Mouse (Mus musculus): ENCODE data around the gene Podxl2.

Gene Podxl2

GRCm38 (mm10) chr6:88893559-88893958 is 18.7 kb upstream of the Podxl2 start:
- in situ Hi-C loops (cut with MboI; ENCODE audit: unreplicated experiment in 2 of 2): loop anchor here (5.0 kb wide), 1 partner anchor 36 kb away; no protein-coding TSS in a partner anchor

GRCm38 (mm10) chr6:88890832-88891231 is 16.0 kb upstream of the Podxl2 start:
- in situ Hi-C loops (cut with MboI; ENCODE audit: unreplicated experiment in 2 of 2): loop anchor here (5.0 kb wide), 1 partner anchor 34 kb away; no protein-coding TSS in a partner anchor

GRCm38 (mm10) chr6:88889410-88890042 is 14.7 kb upstream of the Podxl2 start:
- in situ Hi-C loops (cut with MboI; ENCODE audit: unreplicated experiment in 2 of 2): loop anchor here (5.0 kb wide), 1 partner anchor 32 kb away; no protein-coding TSS in a partner anchor

- in situ Hi-C loops (cut with MboI; ENCODE audit: unreplicated experiment in 2 of 2): no loop called here
Measured at GRCm38 (mm10) chr6:88886417-88886967, 11.6 kb upstream of the Podxl2 start.

- in situ Hi-C loops (cut with MboI; ENCODE audit: unreplicated experiment in 2 of 2): no loop called here
Measured at GRCm38 (mm10) chr6:88885644-88886416, 11.0 kb upstream of the Podxl2 start.

GRCm38 (mm10) chr6:88884690-88885089 is 9.8 kb upstream of the Podxl2 start:
- in situ Hi-C loops (cut with MboI; ENCODE audit: unreplicated experiment in 2 of 2): no loop called here

GRCm38 (mm10) chr6:88884195-88884594 is 9.4 kb upstream of the Podxl2 start:
- in situ Hi-C loops (cut with MboI; ENCODE audit: unreplicated experiment in 2 of 2): no loop called here

- in situ Hi-C loops (cut with MboI; ENCODE audit: unreplicated experiment in 2 of 2): no loop called here
Measured at GRCm38 (mm10) chr6:88881334-88881733, 6.5 kb upstream of the Podxl2 start.

GRCm38 (mm10) chr6:88879471-88879870 is 4.6 kb upstream of the Podxl2 start:
- in situ Hi-C loops (cut with MboI; ENCODE audit: unreplicated experiment in 2 of 2): no loop called here

GRCm38 (mm10) chr6:88873965-88874867 is 628 bp downstream of the Podxl2 start:
- in situ Hi-C loops (cut with MboI; ENCODE audit: unreplicated experiment in 2 of 2): loop anchor here in 1 of 2 experiments (25.0 kb wide), 1 partner anchor 762 kb away; no protein-coding TSS in a partner anchor

- in situ Hi-C loops (cut with MboI; ENCODE audit: unreplicated experiment in 2 of 2): loop anchor here in 1 of 2 experiments (25.0 kb wide), 1 partner anchor 761 kb away; no protein-coding TSS in a partner anchor
Measured at GRCm38 (mm10) chr6:88872811-88873210, 2.0 kb downstream of the Podxl2 start.

- in situ Hi-C loops (cut with MboI; ENCODE audit: unreplicated experiment in 2 of 2): loop anchor here in 1 of 2 experiments (25.0 kb wide), 1 partner anchor 759 kb away; no protein-coding TSS in a partner anchor
Measured at GRCm38 (mm10) chr6:88871546-88871945, 3.3 kb downstream of the Podxl2 start.

- in situ Hi-C loops (cut with MboI; ENCODE audit: unreplicated experiment in 2 of 2): loop anchor here in 1 of 2 experiments (25.0 kb wide), 1 partner anchor 758 kb away; no protein-coding TSS in a partner anchor
Measured at GRCm38 (mm10) chr6:88870594-88870993, 4.2 kb downstream of the Podxl2 start.

- in situ Hi-C loops (cut with MboI; ENCODE audit: unreplicated experiment in 2 of 2): loop anchor here in 1 of 2 experiments (5.0 to 25.0 kb wide), 2 partner anchors 682 to 757 kb away; no protein-coding TSS in a partner anchor
Measured at GRCm38 (mm10) chr6:88869459-88869858, 5.4 kb downstream of the Podxl2 start.

GRCm38 (mm10) chr6:88865704-88866103 is 9.1 kb downstream of the Podxl2 start:
- in situ Hi-C loops (cut with MboI; ENCODE audit: unreplicated experiment in 2 of 2): loop anchor here in 1 of 2 experiments (5.0 to 25.0 kb wide), 2 partner anchors 678 to 753 kb away; no protein-coding TSS in a partner anchor

- in situ Hi-C loops (cut with MboI; ENCODE audit: unreplicated experiment in 2 of 2): loop anchor here in 1 of 2 experiments (25.0 kb wide), 1 partner anchor 749 kb away; no protein-coding TSS in a partner anchor
Measured at GRCm38 (mm10) chr6:88860914-88861313, 13.9 kb downstream of the Podxl2 start.

- in situ Hi-C loops (cut with MboI; ENCODE audit: unreplicated experiment in 2 of 2): loop anchor here (5.0 to 25.0 kb wide), 4 partner anchors 34 to 746 kb away; no protein-coding TSS in a partner anchor
Measured at GRCm38 (mm10) chr6:88858341-88858740, 16.5 kb downstream of the Podxl2 start.

- in situ Hi-C loops (cut with MboI; ENCODE audit: unreplicated experiment in 2 of 2): loop anchor here (5.0 to 25.0 kb wide), 4 partner anchors 34 to 746 kb away; no protein-coding TSS in a partner anchor
Measured at GRCm38 (mm10) chr6:88857830-88858229, 17.0 kb downstream of the Podxl2 start.

- in situ Hi-C loops (cut with MboI; ENCODE audit: unreplicated experiment in 2 of 2): loop anchor here (5.0 to 25.0 kb wide), 4 partner anchors 35 to 745 kb away; no protein-coding TSS in a partner anchor
Measured at GRCm38 (mm10) chr6:88857249-88857648, 17.6 kb downstream of the Podxl2 start.
